Mouse (Mus musculus) myocyte (in vitro differentiated cells): ENCODE measurements around the gene Nsf.

Experiments used
- CEBPB ChIP-seq: IDR thresholded peaks from 2 replicates; pipeline ENCODE4 v1.6.1; 2011; ENCODE audit warnings: mild to moderate bottlenecking, moderate library complexity; ENCODE audit not compliant: poor library complexity, insufficient read depth, severe bottlenecking
- E2F4 ChIP-seq: IDR thresholded peaks from one replicate; pipeline ENCODE4 v1.6.1; 2011; ENCODE audit warnings: mild to moderate bottlenecking, control low read depth, moderate library complexity; ENCODE audit not compliant: insufficient read depth
- MAX ChIP-seq: IDR thresholded peaks from one replicate; pipeline ENCODE4 v1.6.1; 2011; ENCODE audit warnings: low read depth, mild to moderate bottlenecking, control low read depth
- MYOD1 ChIP-seq, 3 experiments: IDR thresholded peaks; one replicate each; pipeline ENCODE4 v1.6.1; 2011; ENCODE audit warnings: control low read depth in 2 of 3, low read depth in 2 of 3, mild to moderate bottlenecking in 2 of 3, moderate library complexity in 1 of 3; ENCODE audit not compliant: insufficient read length in 2 of 3, control insufficient read depth in 1 of 3
- MYOG ChIP-seq, 3 experiments: IDR thresholded peaks; one replicate each; pipeline ENCODE4 v1.6.1; 2011; ENCODE audit warnings: control low read depth in 2 of 3, low read depth in 2 of 3, mild to moderate bottlenecking in 2 of 3; ENCODE audit not compliant: insufficient read length in 2 of 3, control insufficient read depth in 1 of 3, insufficient read depth in 1 of 3
- POLR2A ChIP-seq: IDR thresholded peaks from one replicate; pipeline ENCODE4 v1.6.1; 2011; ENCODE audit warnings: low read depth, mild to moderate bottlenecking, control low read depth, moderate library complexity; ENCODE audit not compliant: insufficient read length
- POLR2AphosphoS2 ChIP-seq: IDR thresholded peaks from one replicate; pipeline ENCODE4 v1.6.1; 2011; ENCODE audit warnings: low read depth, control low read depth; ENCODE audit not compliant: insufficient read length
- REST ChIP-seq: IDR thresholded peaks from one replicate; pipeline ENCODE4 v1.6.1; 2011; ENCODE audit warnings: mild to moderate bottlenecking, control low read depth, moderate library complexity; ENCODE audit not compliant: insufficient read depth, insufficient read length
- SRF ChIP-seq: IDR thresholded peaks from one replicate; pipeline ENCODE4 v1.6.1; 2011; ENCODE audit warnings: low read depth; ENCODE audit not compliant: control insufficient read depth, insufficient read length
- TCF12 ChIP-seq: IDR thresholded peaks from one replicate; pipeline ENCODE4 v1.6.1; 2011; ENCODE audit warnings: mild to moderate bottlenecking, control low read depth; ENCODE audit not compliant: poor library complexity, insufficient read depth, severe bottlenecking
- TCF3 ChIP-seq: IDR thresholded peaks from one replicate; pipeline ENCODE4 v1.6.1; 2011; ENCODE audit warnings: low read depth, control low read depth; ENCODE audit not compliant: insufficient read length
- USF1 ChIP-seq: IDR thresholded peaks from one replicate; pipeline ENCODE4 v1.6.1; 2011; ENCODE audit warnings: low read depth, mild to moderate bottlenecking, control low read depth, moderate library complexity

GRCm38 (mm10) chr11:103814808-103815207, 139.0 kb downstream of the Nsf start:
- TF ChIP-seq POLR2AphosphoS2: no peak
- no peak for TF ChIP-seq MAX
- TF ChIP-seq USF1: no peak
- TF ChIP-seq POLR2A: no peak
- TF ChIP-seq TCF12: no peak
- TF ChIP-seq MYOD1 (IDR thresholded peaks at IDR 0.05; ENCODE audit: control insufficient read depth in 1 of 3, insufficient read length in 2 of 3, low read depth in 2 of 3): no peak
- no peak for TF ChIP-seq E2F4
- TF ChIP-seq CEBPB: no peak
- no peak for TF ChIP-seq MYOG (IDR thresholded peaks at IDR 0.05; ENCODE audit: control insufficient read depth in 1 of 3, insufficient read depth in 1 of 3, insufficient read length in 2 of 3, low read depth in 2 of 3)
- TF ChIP-seq REST: no peak
- TF ChIP-seq TCF3: no peak
- no peak for TF ChIP-seq SRF
